Mouse (Mus musculus) intestine, embryonic 15.5 days (tissue): Measurements from ENCODE around the gene Cecr2. TPM values are rescaled to one million over a fixed set of nuclear protein-coding genes. Genes with fewer than 3 reads are reported as not detected.
"Not testable (repeated sequence)": the region's sequence is repeated elsewhere in the genome, so short reads cannot be mapped to it uniquely, and the experiment has no call there.

Experiments used
- ATAC-seq: fragments of 200-750 bp; cut with Nextera tagmentation; 2 replicates; pipeline ENCODE4 v1.8.0; 2017; ENCODE audit warnings: moderate TSS enrichment, moderate library complexity
- H3K27ac ChIP-seq: fragments of 300-500 bp; sonication (generic); 2 replicates; pipeline ENCODE4 v1.5.1; 2015; ENCODE audit warnings: mild to moderate bottlenecking, inconsistent platforms
- H3K27me3 ChIP-seq: fragments of 300-500 bp; sonication (generic); replicated peaks from 2 replicates; pipeline ENCODE4 v1.6.1; 2015; ENCODE audit warnings: inconsistent platforms
- H3K36me3 ChIP-seq: fragments of 300-500 bp; sonication (generic); 2 replicates; pipeline ENCODE4 v1.6.1; 2015; ENCODE audit warnings: inconsistent platforms
- H3K4me1 ChIP-seq: fragments of 300-500 bp; sonication (generic); replicated peaks from 2 replicates; pipeline ENCODE4 v1.6.1; 2015; ENCODE audit warnings: inconsistent platforms
- H3K4me2 ChIP-seq: fragments of 300-500 bp; sonication (generic); replicated peaks from 2 replicates; pipeline ENCODE4 v1.6.1; 2015; ENCODE audit warnings: mild to moderate bottlenecking, inconsistent platforms
- H3K4me3 ChIP-seq: fragments of 300-500 bp; sonication (generic); replicated peaks from 2 replicates; pipeline ENCODE4 v1.5.1; 2015; ENCODE audit warnings: inconsistent platforms
- H3K9ac ChIP-seq: fragments of 300-500 bp; sonication (generic); 2 replicates; pipeline ENCODE4 v1.6.1; 2015; ENCODE audit warnings: inconsistent platforms
- H3K9me3 ChIP-seq: fragments of 300-500 bp; sonication (generic); 2 replicates; pipeline ENCODE4 v1.6.1; 2016; ENCODE audit warnings: inconsistent platforms
- whole genome bisulfite sequencing: fragments of 180-500 bp; shearing (Covaris S2); methylation state at CpG from one replicate; pipeline ENCODE4 v1.1.7; 2015; 5-methylcytosine and 5-hydroxymethylcytosine counted together
- polyA plus RNA-seq: library from polyadenylated mRNA; unstranded; fragments of >200 nt; fragmentation: Nextera tagmentation; extraction: Ambion mirVana; gene quantifications from 2 replicates; pipeline ENCODE4 v1.2.1, GENCODE M21; 2015

The Cecr2 gene
- polyA plus RNA-seq, 1 experiment from 2014 or later: 1.2 TPM

DNA sequence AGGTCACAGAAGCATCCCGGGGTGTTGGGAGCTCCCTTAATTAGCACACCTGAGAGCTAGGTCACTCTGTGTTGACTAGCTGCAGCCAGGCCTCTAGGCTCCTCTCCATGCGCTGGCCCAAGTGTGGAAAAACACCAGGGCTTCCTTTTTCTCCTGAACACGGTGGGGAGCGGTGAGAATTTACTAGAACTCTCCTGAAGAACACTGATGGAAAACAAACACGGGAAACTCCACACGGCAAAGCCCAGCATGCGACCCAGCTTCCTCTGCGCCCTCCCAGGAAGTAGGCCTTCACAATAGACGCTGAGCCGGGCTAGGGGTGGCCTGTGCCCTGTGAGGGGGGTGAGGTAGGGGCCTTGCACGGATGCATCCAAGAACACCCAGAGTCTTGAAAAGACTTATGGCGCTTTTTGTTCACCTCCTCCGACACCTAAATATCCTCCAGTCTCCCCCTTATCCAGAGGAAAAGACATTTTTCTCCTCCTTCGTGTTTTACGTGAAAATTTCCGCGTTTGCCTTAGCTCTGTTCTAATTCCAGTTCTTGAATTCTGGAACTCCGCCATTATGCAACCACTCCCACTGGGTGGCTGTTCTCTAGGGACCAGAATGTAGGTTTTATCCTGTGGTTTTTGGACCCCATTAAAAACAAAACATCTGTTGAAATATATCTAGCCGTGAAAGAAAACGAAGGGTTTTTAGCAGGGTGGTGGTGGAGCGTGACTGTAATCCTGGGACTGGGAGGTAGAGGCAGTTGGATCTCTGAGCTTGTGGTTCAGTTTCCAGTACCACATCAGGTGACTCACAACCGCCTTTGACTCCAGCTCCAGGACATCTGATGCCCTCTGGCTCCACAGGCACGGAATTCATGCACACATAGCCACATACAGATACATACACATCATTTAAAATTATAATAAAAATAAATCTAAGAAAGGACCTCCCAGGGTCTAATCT lies 21.5 kb upstream of the Cecr2 start:
- H3K4me2 ChIP-seq: no peak overlapping the region
- no peaks in the 10 kb centered on the region for H3K4me1 ChIP-seq
- no peak for ATAC-seq
- no peak overlapping the region for H3K9ac ChIP-seq
- no peaks in the 10 kb centered on the region for H3K27me3 ChIP-seq
- no peaks in the 10 kb centered on the region for H3K9me3 ChIP-seq
- no peaks in the 10 kb centered on the region for H3K36me3 ChIP-seq
- H3K4me3 ChIP-seq: no peak overlapping the region
- WGBS: 62% methylated on average over 23 of the region's 23 CpGs
- H3K27ac ChIP-seq: no peak overlapping the region

DNA sequence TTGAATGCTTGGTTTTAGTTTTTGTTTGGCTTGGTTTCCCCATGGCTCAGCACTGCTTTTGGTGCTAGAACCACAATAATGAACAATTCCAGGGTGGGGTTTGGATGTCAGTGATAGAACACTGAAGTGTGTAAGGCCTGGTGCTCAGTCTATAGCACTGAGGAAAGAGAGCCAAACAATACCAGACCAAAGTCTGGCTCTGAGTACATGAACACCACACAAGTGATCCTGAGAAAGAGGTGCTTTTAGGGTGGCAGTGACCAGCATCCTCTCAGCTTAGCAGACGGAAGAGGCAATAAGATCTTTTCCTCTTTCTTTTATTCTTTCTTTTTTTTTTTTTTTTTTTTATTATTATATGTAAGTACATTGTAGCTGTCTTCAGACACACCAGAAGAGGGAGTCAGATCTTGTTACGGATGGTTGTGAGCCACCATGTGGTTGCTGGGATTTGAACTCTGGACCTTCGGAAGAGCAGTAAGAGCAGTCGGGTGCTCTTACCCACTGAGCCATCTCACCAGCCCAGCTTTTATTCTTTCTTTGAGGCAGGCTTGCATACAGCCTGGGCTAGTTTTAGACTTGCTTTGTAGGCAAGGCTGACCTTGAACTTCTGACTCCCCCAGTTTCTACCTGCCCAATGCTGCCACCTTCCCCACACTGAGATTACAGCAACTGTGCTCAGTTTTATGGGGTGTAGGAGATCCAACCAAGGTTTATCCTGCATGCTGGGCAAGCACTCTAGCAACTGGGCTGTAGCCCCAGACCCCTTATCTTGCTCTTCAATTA lies 18.7 kb upstream of the Cecr2 start:
- not testable (repeated sequence) for ATAC-seq, H3K9ac ChIP-seq, H3K27ac ChIP-seq, H3K27me3 ChIP-seq, H3K4me2 ChIP-seq, H3K36me3 ChIP-seq, H3K9me3 ChIP-seq, H3K4me1 ChIP-seq, H3K4me3 ChIP-seq
- WGBS: 93% methylated on average over 3 of the region's 4 CpGs

GRCm38 (mm10) chr6:120648205-120648604 lies 18.0 kb upstream of the Cecr2 start:
- WGBS: 51% methylated on average over 5 of the region's 5 CpGs
- H3K27me3 ChIP-seq: no peaks in the 10 kb centered on the region
- no peak for ATAC-seq
- H3K9ac ChIP-seq: no peak overlapping the region
- H3K4me1 ChIP-seq: no peaks in the 10 kb centered on the region
- H3K36me3 ChIP-seq: no peaks in the 10 kb centered on the region
- H3K27ac ChIP-seq: no peak overlapping the region
- H3K4me3 ChIP-seq: no peak overlapping the region
- no peak overlapping the region for H3K4me2 ChIP-seq
- no peaks in the 10 kb centered on the region for H3K9me3 ChIP-seq

DNA sequence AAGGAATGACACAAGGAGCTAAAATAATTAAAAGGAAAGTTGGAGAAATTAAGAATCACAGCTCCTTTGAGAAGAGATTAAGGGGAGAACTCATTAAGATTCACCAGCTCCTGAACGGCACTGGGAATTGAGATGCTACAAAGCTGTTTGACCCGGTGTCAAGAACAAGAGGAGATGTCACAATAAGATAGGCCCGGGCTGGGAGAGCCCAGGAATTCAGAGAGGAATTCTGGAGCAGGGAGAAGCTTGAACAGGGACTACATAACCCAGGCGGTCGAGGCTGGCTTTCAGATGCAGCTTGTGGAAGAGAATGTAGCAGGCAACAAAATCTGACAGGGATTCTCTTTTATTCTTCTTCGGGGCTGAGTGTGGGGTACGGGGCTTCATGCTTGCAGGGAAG lies 13.5 kb upstream of the Cecr2 start:
- Histone ChIP-seq H3K36me3 (no peaks in the 10 kb centered on the region), H3K9ac (no peak overlapping the region), H3K27me3 (no peaks in the 10 kb centered on the region), H3K9me3 (no peaks in the 10 kb centered on the region), H3K27ac (no peak overlapping the region), H3K4me1 (no peaks in the 10 kb centered on the region), H3K4me3 (no peak overlapping the region), H3K4me2 (no peak overlapping the region)
- ATAC-seq: no peak
- 55% methylated on average over 7 of the region's 7 CpGs for WGBS

DNA sequence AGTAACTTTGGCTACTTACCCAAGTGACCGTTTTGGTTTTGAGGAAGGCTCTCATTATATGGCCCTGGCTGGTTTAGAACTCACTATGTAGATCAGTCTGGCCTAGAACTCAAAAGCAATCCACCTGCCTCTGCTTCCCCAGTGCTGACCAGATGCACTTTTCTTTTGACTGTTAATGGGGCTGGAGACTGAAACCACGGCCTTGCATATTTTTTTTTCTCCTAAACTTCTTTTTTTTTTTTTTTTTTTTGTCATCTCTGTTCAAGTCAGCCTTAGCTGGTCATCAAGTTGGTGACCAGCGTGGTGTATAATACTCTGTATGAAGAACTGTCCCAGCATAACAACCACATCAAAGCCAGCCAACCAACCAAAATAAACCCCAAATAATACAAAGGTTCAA lies 10.5 kb upstream of the Cecr2 start:
- no peaks in the 10 kb centered on the region for H3K27me3 ChIP-seq
- H3K4me2 ChIP-seq: no peak overlapping the region
- WGBS: 91% methylated on average over 3 of the region's 3 CpGs
- H3K36me3 ChIP-seq: no peaks in the 10 kb centered on the region
- H3K9me3 ChIP-seq: no peaks in the 10 kb centered on the region
- no peak overlapping the region for H3K9ac ChIP-seq
- ATAC-seq: no peak
- no peak overlapping the region for H3K4me3 ChIP-seq
- no peak overlapping the region for H3K27ac ChIP-seq
- H3K4me1 ChIP-seq: no peaks in the 10 kb centered on the region

DNA sequence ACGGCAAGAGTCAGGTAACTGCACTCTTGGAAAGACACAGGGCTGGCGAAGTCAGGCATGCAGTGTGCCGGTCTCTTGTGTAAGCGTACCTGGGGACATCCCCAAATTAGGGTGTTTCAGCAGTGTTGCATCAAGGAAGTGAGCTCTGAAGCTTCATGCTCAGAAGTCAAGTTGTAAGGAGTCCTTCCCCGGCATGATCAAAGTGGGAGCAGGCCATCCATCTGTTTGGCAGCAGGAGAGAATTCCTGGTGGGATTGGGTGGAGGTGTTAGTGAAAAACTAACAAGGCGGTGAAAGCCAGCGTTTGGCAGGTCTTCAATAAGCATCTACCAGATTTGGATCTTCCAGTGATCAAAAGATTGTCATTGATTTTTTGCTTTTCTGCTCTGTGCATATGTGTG lies 7.3 kb upstream of the Cecr2 start:
- no peak for ATAC-seq
- H3K4me1 ChIP-seq: no peaks in the 10 kb centered on the region
- no peak overlapping the region for H3K27ac ChIP-seq
- H3K9me3 ChIP-seq: no peaks in the 10 kb centered on the region
- no peak overlapping the region for H3K4me2 ChIP-seq
- WGBS: 51% methylated on average over 7 of the region's 7 CpGs
- no peaks in the 10 kb centered on the region for H3K27me3 ChIP-seq
- no peaks in the 10 kb centered on the region for H3K36me3 ChIP-seq
- no peak overlapping the region for H3K4me3 ChIP-seq
- H3K9ac ChIP-seq: no peak overlapping the region

DNA sequence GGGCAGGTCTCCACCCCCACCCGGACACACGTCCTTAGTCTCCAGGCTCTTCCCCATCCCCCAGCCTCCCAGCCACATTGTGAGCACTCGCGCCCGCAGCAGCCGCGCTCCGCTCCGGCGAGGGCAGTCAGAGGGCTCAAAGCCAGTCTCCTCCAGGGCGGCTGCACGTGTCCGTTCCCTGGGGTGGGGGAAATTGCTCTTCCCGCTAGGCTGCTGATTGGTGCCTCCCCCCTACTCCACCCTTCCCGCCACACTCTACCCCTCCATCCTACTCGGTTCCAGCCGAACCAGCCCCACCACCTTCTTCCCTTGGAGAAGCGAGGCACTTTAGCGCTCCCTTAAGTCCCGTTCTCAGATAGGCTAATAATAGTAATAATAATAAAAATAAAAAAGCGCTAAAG lies 754 bp upstream of the Cecr2 start:
- Histone ChIP-seq H3K9ac (peak overlapping the region; percentile 66; the same call in 1 of the 2 replicates), H3K4me3 (peak overlapping the region; percentile 77), H3K27me3 (peaks cover 3% of the 10 kb centered on the region; the same call in 1 of the 2 replicates), H3K9me3 (no peaks in the 10 kb centered on the region), H3K36me3 (no peaks in the 10 kb centered on the region), H3K4me2 (peak overlapping the region; percentile 97), H3K27ac (no peak overlapping the region), H3K4me1 (peaks cover 5% of the 10 kb centered on the region; the same call in 1 of the 2 replicates)
- WGBS: under 1% methylated on average over 21 of the region's 21 CpGs
- ATAC-seq: peak; percentile 68

DNA sequence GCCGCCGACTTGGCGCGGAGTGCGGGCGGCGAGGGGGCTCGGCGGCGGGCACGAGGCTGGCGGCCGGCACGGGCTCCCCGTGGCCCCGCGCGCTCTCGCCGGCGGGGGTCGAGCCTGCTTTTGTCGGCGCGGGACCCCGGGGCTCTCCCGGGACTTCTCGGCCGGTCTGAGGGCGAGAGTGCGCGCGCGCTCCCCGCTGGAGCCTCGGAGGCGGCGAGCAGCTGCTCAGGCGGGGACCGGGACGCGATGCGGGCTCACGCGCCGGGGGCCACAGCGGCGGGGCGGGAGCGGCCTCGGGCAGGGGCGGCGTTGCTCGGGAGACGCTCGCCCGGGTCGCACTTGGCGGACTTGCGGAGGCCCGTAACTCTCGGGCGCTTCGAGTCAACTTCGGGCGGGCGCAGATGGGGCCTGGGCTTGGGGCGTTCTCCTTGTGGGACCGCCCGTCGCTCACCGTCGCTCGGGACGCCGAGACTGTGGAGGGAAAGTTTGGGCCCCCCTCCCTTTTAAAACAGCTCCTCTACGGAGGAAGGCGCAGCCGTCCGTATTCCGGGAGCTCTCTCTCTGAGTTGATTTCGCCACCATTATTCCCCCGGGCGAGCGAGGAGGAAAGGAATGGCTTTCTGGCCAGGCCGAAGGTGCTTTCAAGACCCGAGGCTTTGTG lies 722 bp downstream of the Cecr2 start:
- no peaks in the 10 kb centered on the region for H3K36me3 ChIP-seq
- under 1% methylated on average over 87 of the region's 87 CpGs for WGBS
- H3K27me3 ChIP-seq: peaks cover 3% of the 10 kb centered on the region; the same call in 1 of the 2 replicates
- ATAC-seq: peak; percentile 43
- H3K27ac ChIP-seq: peak overlapping the region; percentile 81
- peak overlapping the region; percentile 66 for H3K9ac ChIP-seq
- no peaks in the 10 kb centered on the region for H3K9me3 ChIP-seq
- H3K4me2 ChIP-seq: peak overlapping the region; percentile 97
- peaks cover 5% of the 10 kb centered on the region; the same call in 1 of the 2 replicates for H3K4me1 ChIP-seq
- H3K4me3 ChIP-seq: peak overlapping the region; percentile 77

DNA sequence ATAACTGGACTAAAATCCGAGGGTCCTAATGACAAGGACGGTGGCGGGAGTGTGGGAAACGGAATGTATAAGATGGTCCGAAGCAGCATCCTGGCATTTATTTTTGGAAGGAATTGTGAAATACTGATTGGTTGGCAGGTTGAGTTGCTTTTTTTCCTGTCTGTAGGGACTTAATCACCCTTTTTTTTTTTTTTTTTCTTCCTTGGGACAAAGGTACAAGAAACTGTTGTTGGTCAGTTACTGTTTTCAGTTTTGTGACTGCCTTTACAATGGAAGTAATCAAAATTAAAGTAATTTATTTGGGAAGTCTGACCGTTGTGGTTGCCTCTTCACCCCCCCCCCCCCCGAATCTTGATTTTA lies 1.2 kb downstream of the Cecr2 start:
- 1% methylated on average over 7 of the region's 7 CpGs for WGBS
- Histone ChIP-seq H3K9ac (peak overlapping the region; percentile 66), H3K4me1 (peaks cover 5% of the 10 kb centered on the region; the same call in 1 of the 2 replicates), H3K9me3 (no peaks in the 10 kb centered on the region), H3K4me2 (peak overlapping the region; percentile 97), H3K27me3 (peaks cover 3% of the 10 kb centered on the region; the same call in 1 of the 2 replicates), H3K4me3 (peak overlapping the region; percentile 77), H3K27ac (0 out of 2 replicates have a peak overlapping the region, but pooled peaks have one; percentile 81), H3K36me3 (no peaks in the 10 kb centered on the region)
- no peak for ATAC-seq

GRCm38 (mm10) chr6:120667911-120668310 lies 1.7 kb downstream of the Cecr2 start:
- Histone ChIP-seq H3K36me3 (no peaks in the 10 kb centered on the region), H3K4me3 (no peak overlapping the region), H3K4me2 (peak overlapping the region; percentile 97), H3K4me1 (peaks cover 5% of the 10 kb centered on the region; the same call in 1 of the 2 replicates), H3K9me3 (no peaks in the 10 kb centered on the region), H3K27me3 (peaks cover 3% of the 10 kb centered on the region; the same call in 1 of the 2 replicates), H3K9ac (no peak overlapping the region), H3K27ac (no peak overlapping the region)
- WGBS: 28% methylated on average over 7 of the region's 7 CpGs
- no peak for ATAC-seq

DNA sequence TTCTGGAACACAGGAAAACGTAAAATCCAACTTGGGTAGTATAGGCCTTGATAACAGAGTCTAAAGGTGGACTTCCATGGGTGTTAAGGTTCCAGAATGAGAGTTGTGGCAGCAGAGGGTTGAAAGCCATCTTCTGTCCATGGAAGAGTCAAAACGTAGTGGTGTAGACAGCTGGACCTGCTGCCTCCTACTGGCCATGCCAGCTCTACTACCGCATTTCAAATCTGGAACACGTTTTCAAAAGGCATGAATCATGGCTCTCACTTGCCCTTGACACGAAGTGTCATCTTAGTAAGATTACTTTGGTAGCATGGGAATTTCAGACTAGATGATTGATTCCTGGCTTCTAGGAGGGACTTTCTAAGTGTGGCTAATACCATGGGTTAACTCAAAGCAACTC lies 8.0 kb downstream of the Cecr2 start:
- Histone ChIP-seq H3K4me2 (no peak overlapping the region), H3K4me3 (no peak overlapping the region), H3K4me1 (no peaks in the 10 kb centered on the region), H3K36me3 (no peaks in the 10 kb centered on the region), H3K27me3 (no peaks in the 10 kb centered on the region), H3K9ac (no peak overlapping the region), H3K9me3 (no peaks in the 10 kb centered on the region), H3K27ac (no peak overlapping the region)
- no peak for ATAC-seq
- WGBS: 64% methylated on average over 5 of the region's 5 CpGs

DNA sequence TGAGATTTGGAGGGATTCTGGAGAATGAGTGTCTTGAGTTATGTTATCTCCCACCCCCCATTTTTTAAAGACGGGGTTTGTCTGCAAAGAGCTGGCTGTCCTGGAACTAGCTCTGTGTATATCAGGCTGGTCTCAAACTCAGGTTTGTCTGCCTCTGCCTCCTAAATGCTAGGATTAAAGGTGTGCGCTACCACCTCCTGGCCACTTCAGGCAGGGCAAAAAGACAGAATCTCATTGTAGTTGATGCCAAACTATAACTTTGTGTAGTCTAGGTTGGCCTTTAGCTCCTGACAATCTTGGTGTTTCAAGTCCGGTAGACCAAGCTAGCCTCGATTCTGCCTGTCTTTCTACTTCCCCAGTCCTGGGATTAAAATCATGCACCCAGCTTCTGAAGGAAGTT lies 8.7 kb downstream of the Cecr2 start:
- H3K36me3 ChIP-seq: no peaks in the 10 kb centered on the region
- no peaks in the 10 kb centered on the region for H3K27me3 ChIP-seq
- H3K4me2 ChIP-seq: no peak overlapping the region
- H3K4me1 ChIP-seq: no peaks in the 10 kb centered on the region
- H3K9ac ChIP-seq: no peak overlapping the region
- no peak for ATAC-seq
- H3K27ac ChIP-seq: no peak overlapping the region
- H3K4me3 ChIP-seq: no peak overlapping the region
- WGBS: 86% methylated on average over 4 of the region's 4 CpGs
- no peaks in the 10 kb centered on the region for H3K9me3 ChIP-seq
